8 mouse cellular contexts compared by ENCODE assay signal in genomic region chr2:94290483-94290882, GRCm38 (mm10).
DNase-seq lines count a peak whose midpoint lies in the region; ATAC-seq and TF ChIP-seq lines count a peak whose summit lies in the region.

No protein-coding gene starts in this region.

- H3K79me2 ChIP-seq in MEL (ENCODE audit: control insufficient read depth, insufficient read depth, low read length, poor library complexity) = no peaks in the 10 kb centered on the region

- TF ChIP-seq POLR2A in MEL (IDR thresholded peaks at IDR 0.05; ENCODE audit: control insufficient read depth in 1 of 2, insufficient read depth in 1 of 2, low read depth in 1 of 2, low read length in 2 of 2, poor library complexity in 1 of 2) = no peak

- H3K4me2 ChIP-seq in forebrain, embryonic 14.5 days (ENCODE audit: low read length) = no peak overlapping the region

- TF ChIP-seq EP300 in MEL (IDR thresholded peaks at IDR 0.05; ENCODE audit: low read depth in 1 of 2, low read length in 2 of 2) = no peak

- no peak overlapping the region for H3K9ac ChIP-seq in MEL (ENCODE audit: control insufficient read depth, low read depth, low read length, poor library complexity, severe bottlenecking)
- H3K9ac ChIP-seq in forebrain, embryonic 14.5 days (ENCODE audit: low read length) = no peak overlapping the region

- peak; percentile 86 to 87 (median 86) for TF ChIP-seq CTCF in MEL (IDR thresholded peaks at IDR 0.05 in 2 of 3, conservative IDR thresholded peaks at IDR 0.05 in 1 of 3; ENCODE audit: control insufficient read depth in 1 of 3, insufficient read depth in 1 of 3, low read depth in 2 of 3, low read length in 3 of 3, poor library complexity in 1 of 3, severe bottlenecking in 1 of 3)

- no peak overlapping the region for H3K4me3 ChIP-seq in MEL (ENCODE audit: control insufficient read depth in 1 of 2, insufficient read depth in 1 of 2, low read depth in 2 of 2, low read length in 2 of 2)
- H3K4me3 ChIP-seq in forebrain, embryonic 14.5 days (ENCODE audit: low read depth, low read length) = no peak overlapping the region

- H3K4me1 ChIP-seq in MEL (ENCODE audit: control insufficient read depth in 1 of 2, insufficient read depth in 2 of 2, low read length in 2 of 2) = no peaks in the 10 kb centered on the region
- peaks cover 24% of the 10 kb centered on the region for H3K4me1 ChIP-seq in forebrain, embryonic 14.5 days (ENCODE audit: control insufficient read depth, insufficient read depth, low read length)

- peak; percentile 73 for TF ChIP-seq RAD21 in MEL (IDR thresholded peaks at IDR 0.05; ENCODE audit: low read depth, low read length)

- H3K27ac ChIP-seq in MEL (ENCODE audit: control insufficient read depth, low read depth, low read length) = no peak overlapping the region
- no peak overlapping the region for H3K27ac ChIP-seq in forebrain, embryonic 14.5 days (ENCODE audit: low read depth, low read length)

- ATAC-seq in forebrain, embryonic 14.5 days = peak; percentile 64
- peak; percentile 72 to 85 for ATAC-seq in hematopoietic stem cell, adult 5-6 weeks (replicated peaks in 1 of 2; ENCODE audit: insufficient read depth in 1 of 2, low FRiP score in 2 of 2, low TSS enrichment in 1 of 2, low read depth in 1 of 2, poor library complexity in 2 of 2, severe bottlenecking in 2 of 2)

- DNase-seq in MEL (ENCODE audit: low read depth, low spot score) = peak; percentile 66
- peak; percentile 25 for DNase-seq in c-Kit-positive CD71-positive TER-119-positive erythroid progenitor cells, embryonic 14.5 days (ENCODE audit: low spot score)
- DNase-seq in forebrain, embryonic 14.5 days (ENCODE audit: low spot score) = peak; percentile 90
- DNase-seq in layer of hippocampus, adult 18-20 months (ENCODE audit: low spot score in 2 of 2) = peak; percentile 67 to 80
- DNase-seq in lung, postnatal 10 days = peak; percentile 72
- peak; percentile 65 for DNase-seq in retina, adult 2 months (ENCODE audit: low read depth, low spot score)
- DNase-seq in urinary bladder, postnatal 10 days (ENCODE audit: low spot score) = peak; percentile 19

- no peaks in the 10 kb centered on the region for H3K36me3 ChIP-seq in MEL (ENCODE audit: control insufficient read depth in 1 of 2, insufficient read depth in 2 of 2, low read length in 2 of 2)
- no peaks in the 10 kb centered on the region for H3K36me3 ChIP-seq in forebrain, embryonic 14.5 days (ENCODE audit: control insufficient read depth, insufficient read depth, low read length)

- H3K27me3 ChIP-seq in MEL (ENCODE audit: control insufficient read depth in 1 of 2, insufficient read depth in 2 of 2, low read length in 2 of 2) = peaks cover 14 to 18% of the 10 kb centered on the region in 2 experiments
- H3K27me3 ChIP-seq in forebrain, embryonic 14.5 days (replicated peaks; ENCODE audit: control insufficient read depth, insufficient read depth, low read length) = no peaks in the 10 kb centered on the region

- H3K9me3 ChIP-seq in MEL (replicated peaks; ENCODE audit: insufficient read depth, low read length) = no peaks in the 10 kb centered on the region
- no peaks in the 10 kb centered on the region for H3K9me3 ChIP-seq in forebrain, embryonic 14.5 days (replicated peaks; ENCODE audit: control insufficient read depth, low read length)

- WGBS in forebrain, embryonic 14.5 days = 0% methylated on average over 5 of the region's 5 CpGs

TF ChIP-seq in MEL, 35 proteins besides CTCF, POLR2A, EP300 and RAD21:
- peak; percentile 65 for TF ChIP-seq MAX (IDR thresholded peaks at IDR 0.05; ENCODE audit: low read length)
- no peak for TF ChIP-seq KAT2A (conservative IDR thresholded peaks at IDR 0.05; ENCODE audit: low read depth, low read length)
- TF ChIP-seq NELFE (IDR thresholded peaks at IDR 0.05; ENCODE audit: low read depth, low read length) = 0 out of 2 replicates have a peak, but pooled peaks have one; percentile 19
- no peak for TF ChIP-seq CHD1 (IDR thresholded peaks at IDR 0.05; ENCODE audit: low read depth, low read length)
- TF ChIP-seq JUND (IDR thresholded peaks at IDR 0.05; ENCODE audit: low read depth, low read length) = no peak
- no peak for TF ChIP-seq POLR2AphosphoS5 (IDR thresholded peaks at IDR 0.05; ENCODE audit: borderline replicate concordance, low read depth, low read length)
- no peak for TF ChIP-seq MAZ (IDR thresholded peaks at IDR 0.05; ENCODE audit: low read depth, low read length)
- no peak for TF ChIP-seq USF2 (IDR thresholded peaks at IDR 0.05; ENCODE audit: borderline replicate concordance in 1 of 2, insufficient read depth in 1 of 2, low read depth in 1 of 2, low read length in 2 of 2)
- no peak for TF ChIP-seq MEF2A (IDR thresholded peaks at IDR 0.05; ENCODE audit: extremely low read depth, insufficient replicate concordance, low read depth, low read length, poor library complexity, severe bottlenecking)
- TF ChIP-seq ETS1 (IDR thresholded peaks at IDR 0.05; ENCODE audit: low read depth, low read length) = no peak
- no peak for TF ChIP-seq MAFK (IDR thresholded peaks at IDR 0.05; ENCODE audit: borderline replicate concordance, low read depth, low read length)
- no peak for TF ChIP-seq ZMIZ1 (IDR thresholded peaks at IDR 0.05; ENCODE audit: low read depth, low read length)
- no peak for TF ChIP-seq GABPA (IDR thresholded peaks at IDR 0.05; ENCODE audit: low read depth, low read length)
- TF ChIP-seq UBTF (IDR thresholded peaks at IDR 0.05; ENCODE audit: borderline replicate concordance, insufficient read depth, low read depth, low read length) = no peak
- TF ChIP-seq E2F4 (IDR thresholded peaks at IDR 0.05; ENCODE audit: borderline replicate concordance, low read depth, low read length) = no peak
- TF ChIP-seq HCFC1 (IDR thresholded peaks at IDR 0.05; ENCODE audit: low read depth, low read length) = no peak
- TF ChIP-seq GATA1 (IDR thresholded peaks at IDR 0.05; ENCODE audit: low read depth, low read length) = no peak
- TF ChIP-seq TAL1 (IDR thresholded peaks at IDR 0.05; ENCODE audit: low read length) = no peak
- no peak for TF ChIP-seq TCF12 (IDR thresholded peaks at IDR 0.05; ENCODE audit: low read depth, low read length)
- TF ChIP-seq SMC3 (IDR thresholded peaks at IDR 0.05; ENCODE audit: low read depth, low read length) = peak; percentile 90
- no peak for TF ChIP-seq USF1 (IDR thresholded peaks at IDR 0.05; ENCODE audit: low read depth, low read length)
- peak; percentile 64 for TF ChIP-seq ZC3H11A (IDR thresholded peaks at IDR 0.05; ENCODE audit: low read depth, low read length)
- TF ChIP-seq ZNF384 (IDR thresholded peaks at IDR 0.05; ENCODE audit: low read depth, low read length) = no peak
- TF ChIP-seq MYC (IDR thresholded peaks at IDR 0.05; ENCODE audit: low read depth, low read length) = no peak

Comparison
In these comparisons a context has a peak if more than half of its experiments do, and no peak if none do; other contexts are left out.
1. DNase-seq: peak in every context shown above with its lines; median percentile 90 in forebrain, embryonic 14.5 days; 74 in layer of hippocampus, adult 18-20 months; 72 in lung, postnatal 10 days; 66 in MEL; 65 in retina, adult 2 months; 25 in c-Kit-positive CD71-positive TER-119-positive erythroid progenitor cells, embryonic 14.5 days; 19 in urinary bladder, postnatal 10 days.